Mouse (Mus musculus): ENCODE data around the gene Chrnd. TPM values are rescaled to one million over a fixed set of nuclear protein-coding genes. Genes with fewer than 3 reads are reported as not detected.
A peak's percentile ranks its signal among the peaks of the same experiment; 100 is the strongest.

Chrnd gene
- polyA plus RNA-seq, 1 experiment from 2014 or later = 0.08 TPM

GRCm38 (mm10) chr1:87186261-87187036 is 4.0 kb upstream of the Chrnd start:
- Histone ChIP-seq H3K27me3 (ENCODE audit: control insufficient read depth, insufficient read depth, low read length) (peaks cover 11% of the 10 kb centered on the region; the same call in 1 of the 2 replicates), H3K9me3 (ENCODE audit: control insufficient read depth, low read length) (no peaks in the 10 kb centered on the region), H3K4me2 (replicated peaks; ENCODE audit: low read depth) (peak overlapping the region; percentile 94), H3K9ac (ENCODE audit: low read length) (peak overlapping the region; percentile 61), H3K36me3 (ENCODE audit: control insufficient read depth, insufficient read depth, low read length) (no peaks in the 10 kb centered on the region), H3K4me1 (replicated peaks; ENCODE audit: control insufficient read depth, insufficient read depth) (no peaks in the 10 kb centered on the region), H3K4me3 (ENCODE audit: low read depth, low read length) (peak overlapping the region; percentile 52), H3K27ac (replicated peaks) (no peak overlapping the region)
- no peak for TF ChIP-seq EP300 (optimal IDR thresholded peaks at IDR 0.05)
- TF ChIP-seq CTCF (IDR thresholded peaks at IDR 0.05; ENCODE audit: low read depth) = no peak
- no peak for DNase-seq (ENCODE audit: low spot score)
- ATAC-seq (ENCODE audit: low FRiP score, low TSS enrichment) = no peak; the same call in 1 of the 2 replicates
- 4% methylated on average over 44 of the region's 54 CpGs for WGBS

GRCm38 (mm10) chr1:87187037-87187355 is 3.4 kb upstream of the Chrnd start:
- peak; percentile 18; the same call in 1 of the 2 replicates for ATAC-seq (ENCODE audit: low FRiP score, low TSS enrichment)
- H3K4me2 ChIP-seq (replicated peaks; ENCODE audit: low read depth) = peak overlapping the region; percentile 94
- peak; percentile 81 for DNase-seq (ENCODE audit: low spot score)
- H3K9me3 ChIP-seq (ENCODE audit: control insufficient read depth, low read length) = no peaks in the 10 kb centered on the region
- no peaks in the 10 kb centered on the region for H3K36me3 ChIP-seq (ENCODE audit: control insufficient read depth, insufficient read depth, low read length)
- H3K4me1 ChIP-seq (replicated peaks; ENCODE audit: control insufficient read depth, insufficient read depth) = no peaks in the 10 kb centered on the region
- 1% methylated on average over 15 of the region's 15 CpGs for WGBS
- H3K4me3 ChIP-seq (ENCODE audit: low read depth, low read length) = peak overlapping the region; percentile 52
- TF ChIP-seq CTCF (IDR thresholded peaks at IDR 0.05; ENCODE audit: low read depth) = peak; percentile 94
- no peak for TF ChIP-seq EP300 (optimal IDR thresholded peaks at IDR 0.05)
- peak overlapping the region; percentile 61 for H3K9ac ChIP-seq (ENCODE audit: low read length)
- no peak overlapping the region for H3K27ac ChIP-seq (replicated peaks)
- H3K27me3 ChIP-seq (ENCODE audit: control insufficient read depth, insufficient read depth, low read length) = peaks cover 11% of the 10 kb centered on the region; the same call in 1 of the 2 replicates

- DNase-seq (ENCODE audit: low spot score) = no peak
- Histone ChIP-seq H3K36me3 (ENCODE audit: control insufficient read depth, insufficient read depth, low read length) (no peaks in the 10 kb centered on the region), H3K27ac (replicated peaks) (no peak overlapping the region), H3K4me3 (ENCODE audit: low read depth, low read length) (no peak overlapping the region), H3K4me2 (replicated peaks; ENCODE audit: low read depth) (no peak overlapping the region), H3K9me3 (ENCODE audit: control insufficient read depth, low read length) (no peaks in the 10 kb centered on the region), H3K9ac (ENCODE audit: low read length) (no peak overlapping the region), H3K27me3 (ENCODE audit: control insufficient read depth, insufficient read depth, low read length) (no peaks in the 10 kb centered on the region), H3K4me1 (replicated peaks; ENCODE audit: control insufficient read depth, insufficient read depth) (no peaks in the 10 kb centered on the region)
- no peak for ATAC-seq (ENCODE audit: low FRiP score, low TSS enrichment)
- 69% methylated on average over 9 of the region's 9 CpGs for WGBS
- TF ChIP-seq CTCF (IDR thresholded peaks at IDR 0.05; ENCODE audit: low read depth) (no peak), EP300 (optimal IDR thresholded peaks at IDR 0.05) (no peak)
Measured at GRCm38 (mm10) chr1:87197296-87197695, 6.9 kb downstream of the Chrnd start.

- no peaks in the 10 kb centered on the region for H3K36me3 ChIP-seq (ENCODE audit: control insufficient read depth, insufficient read depth, low read length)
- no peaks in the 10 kb centered on the region for H3K4me1 ChIP-seq (replicated peaks; ENCODE audit: control insufficient read depth, insufficient read depth)
- no peak overlapping the region for H3K4me3 ChIP-seq (ENCODE audit: low read depth, low read length)
- H3K27me3 ChIP-seq (ENCODE audit: control insufficient read depth, insufficient read depth, low read length) = no peaks in the 10 kb centered on the region
- H3K9ac ChIP-seq (ENCODE audit: low read length) = no peak overlapping the region
- 73% methylated on average over 12 of the region's 12 CpGs for WGBS
- H3K4me2 ChIP-seq (replicated peaks; ENCODE audit: low read depth) = no peak overlapping the region
- no peak overlapping the region for H3K27ac ChIP-seq (replicated peaks)
- ATAC-seq (ENCODE audit: low FRiP score, low TSS enrichment) = no peak
- no peaks in the 10 kb centered on the region for H3K9me3 ChIP-seq (ENCODE audit: control insufficient read depth, low read length)
- no peak for DNase-seq (ENCODE audit: low spot score)
- TF ChIP-seq CTCF (IDR thresholded peaks at IDR 0.05; ENCODE audit: low read depth) = no peak
- TF ChIP-seq EP300 (optimal IDR thresholded peaks at IDR 0.05) = no peak
Measured at GRCm38 (mm10) chr1:87198119-87199065, 8.0 kb downstream of the Chrnd start.

GRCm38 (mm10) chr1:87200811-87201210 is 10.4 kb downstream of the Chrnd start:
- Histone ChIP-seq H3K27me3 (ENCODE audit: control insufficient read depth, insufficient read depth, low read length) (no peaks in the 10 kb centered on the region), H3K36me3 (ENCODE audit: control insufficient read depth, insufficient read depth, low read length) (no peaks in the 10 kb centered on the region), H3K27ac (replicated peaks) (no peak overlapping the region), H3K4me2 (replicated peaks; ENCODE audit: low read depth) (no peak overlapping the region), H3K4me3 (ENCODE audit: low read depth, low read length) (no peak overlapping the region), H3K9me3 (ENCODE audit: control insufficient read depth, low read length) (no peaks in the 10 kb centered on the region), H3K9ac (ENCODE audit: low read length) (no peak overlapping the region), H3K4me1 (replicated peaks; ENCODE audit: control insufficient read depth, insufficient read depth) (no peaks in the 10 kb centered on the region)
- ATAC-seq (ENCODE audit: low FRiP score, low TSS enrichment) = no peak
- no peak for DNase-seq (ENCODE audit: low spot score)
- WGBS = 56% methylated on average over 2 of the region's 2 CpGs
- TF ChIP-seq CTCF (IDR thresholded peaks at IDR 0.05; ENCODE audit: low read depth) = no peak
- TF ChIP-seq EP300 (optimal IDR thresholded peaks at IDR 0.05) = no peak
